Mouse (Mus musculus) neural tube, embryonic 12.5 days (tissue): Measurements from ENCODE around the gene Zfp385b. TPM values are rescaled to one million over a fixed set of nuclear protein-coding genes. Genes with fewer than 3 reads are reported as not detected.
A peak's percentile ranks its signal among the peaks of the same experiment; 100 is the strongest.
"Not testable (repeated sequence)": the region's sequence is repeated elsewhere in the genome, so short reads cannot be mapped to it uniquely, and the experiment has no call there.

ENCODE experiments used
- ATAC-seq: fragments of 200-750 bp; cut with Nextera tagmentation; 2 replicates; pipeline ENCODE4 v1.8.0; 2017; ENCODE audit warnings: low read depth, mild to moderate bottlenecking, moderate TSS enrichment, moderate library complexity; ENCODE audit not compliant: low FRiP score
- H3K27ac ChIP-seq: fragments of 300-500 bp; sonication (generic); 2 replicates; pipeline ENCODE4 v1.5.1; 2016
- H3K27me3 ChIP-seq: fragments of 300-500 bp; sonication (generic); replicated peaks from 2 replicates; pipeline ENCODE4 v1.6.1; 2016; ENCODE audit warnings: mild to moderate bottlenecking
- H3K36me3 ChIP-seq: fragments of 300-500 bp; sonication (generic); 2 replicates; pipeline ENCODE4 v1.6.1; 2016; ENCODE audit warnings: mild to moderate bottlenecking
- H3K4me1 ChIP-seq: fragments of 300-500 bp; sonication (generic); 2 replicates; pipeline ENCODE4 v1.6.1; 2016
- H3K4me2 ChIP-seq: fragments of 300-500 bp; sonication (generic); replicated peaks from 2 replicates; pipeline ENCODE4 v1.6.1; 2016; ENCODE audit warnings: mild to moderate bottlenecking
- H3K4me3 ChIP-seq: fragments of 300-500 bp; sonication (generic); 2 replicates; pipeline ENCODE4 v1.5.1; 2016
- H3K9ac ChIP-seq: fragments of 300-500 bp; sonication (generic); 2 replicates; pipeline ENCODE4 v1.6.1; 2016; ENCODE audit warnings: mild to moderate bottlenecking
- H3K9me3 ChIP-seq: fragments of 300-500 bp; sonication (generic); 2 replicates; pipeline ENCODE4 v1.6.1; 2016; ENCODE audit warnings: mild to moderate bottlenecking
- WGBS: fragments of 180-500 bp; shearing (Covaris S2); methylation state at CpG from one replicate; pipeline ENCODE4 v1.1.7; 2016; 5-methylcytosine and 5-hydroxymethylcytosine counted together
- polyA plus RNA-seq: library from polyadenylated mRNA; unstranded; fragments of >200 nt; fragmentation: Nextera tagmentation; extraction: Ambion mirVana; gene quantifications from 2 replicates; pipeline ENCODE4 v1.2.1, GENCODE M21; 2016

The Zfp385b gene
- polyA plus RNA-seq, 1 experiment from 2014 or later: 3.6 TPM

GRCm38 (mm10) chr2:77458431-77458830 is 361.0 kb downstream of the Zfp385b start:
- no peak overlapping the region for H3K9ac ChIP-seq
- no peaks in the 10 kb centered on the region for H3K27me3 ChIP-seq
- H3K9me3 ChIP-seq: no peaks in the 10 kb centered on the region
- H3K4me2 ChIP-seq: no peak overlapping the region
- no peak for ATAC-seq
- H3K36me3 ChIP-seq: no peaks in the 10 kb centered on the region
- H3K4me1 ChIP-seq: no peaks in the 10 kb centered on the region
- H3K27ac ChIP-seq: no peak overlapping the region
- WGBS: 83% methylated on average over 6 of the region's 6 CpGs
- H3K4me3 ChIP-seq: no peak overlapping the region

- H3K4me3 ChIP-seq: no peak overlapping the region
- no peaks in the 10 kb centered on the region for H3K9me3 ChIP-seq
- H3K36me3 ChIP-seq: no peaks in the 10 kb centered on the region
- no peak overlapping the region for H3K9ac ChIP-seq
- H3K27me3 ChIP-seq: no peaks in the 10 kb centered on the region
- no peak overlapping the region for H3K27ac ChIP-seq
- no peak overlapping the region for H3K4me2 ChIP-seq
- WGBS: 77% methylated on average over 1 of the region's 1 CpGs
- no peaks in the 10 kb centered on the region for H3K4me1 ChIP-seq
- ATAC-seq: no peak
Measured at GRCm38 (mm10) chr2:77457120-77457519, 362.3 kb downstream of the Zfp385b start.

GRCm38 (mm10) chr2:77456602-77457001 is 362.8 kb downstream of the Zfp385b start:
- ATAC-seq: peak; percentile 66; the same call in 1 of the 2 replicates
- Histone ChIP-seq H3K9me3 (no peaks in the 10 kb centered on the region), H3K36me3 (no peaks in the 10 kb centered on the region), H3K4me1 (no peaks in the 10 kb centered on the region), H3K27ac (no peak overlapping the region), H3K4me2 (no peak overlapping the region), H3K4me3 (no peak overlapping the region), H3K9ac (no peak overlapping the region), H3K27me3 (no peaks in the 10 kb centered on the region)
- 51% methylated on average over 4 of the region's 4 CpGs for WGBS

GRCm38 (mm10) chr2:77454341-77454937 is 365.0 kb downstream of the Zfp385b start:
- Histone ChIP-seq H3K9ac (no peak overlapping the region), H3K4me2 (no peak overlapping the region), H3K4me1 (no peaks in the 10 kb centered on the region; the same call in 1 of the 2 replicates), H3K4me3 (no peak overlapping the region), H3K9me3 (no peaks in the 10 kb centered on the region), H3K27ac (no peak overlapping the region), H3K36me3 (no peaks in the 10 kb centered on the region), H3K27me3 (no peaks in the 10 kb centered on the region)
- WGBS: 84% methylated on average over 7 of the region's 7 CpGs
- no peak for ATAC-seq

GRCm38 (mm10) chr2:77453786-77454185 is 365.7 kb downstream of the Zfp385b start:
- Histone ChIP-seq H3K4me2 (no peak overlapping the region), H3K27me3 (no peaks in the 10 kb centered on the region), H3K4me3 (no peak overlapping the region), H3K36me3 (no peaks in the 10 kb centered on the region), H3K27ac (no peak overlapping the region), H3K9me3 (no peaks in the 10 kb centered on the region), H3K4me1 (no peaks in the 10 kb centered on the region; the same call in none of the 2 replicates), H3K9ac (no peak overlapping the region)
- WGBS: 82% methylated on average over 3 of the region's 3 CpGs
- ATAC-seq: no peak

GRCm38 (mm10) chr2:77450017-77450416 is 369.4 kb downstream of the Zfp385b start:
- not testable (repeated sequence) for H3K27ac ChIP-seq

GRCm38 (mm10) chr2:77448951-77449480 is 370.4 kb downstream of the Zfp385b start:
- peaks cover 9% of the 10 kb centered on the region for H3K4me1 ChIP-seq
- ATAC-seq: no peak
- H3K9ac ChIP-seq: no peak overlapping the region
- no peak overlapping the region for H3K4me3 ChIP-seq
- no peaks in the 10 kb centered on the region for H3K36me3 ChIP-seq
- H3K9me3 ChIP-seq: no peaks in the 10 kb centered on the region
- WGBS: 23% methylated on average over 8 of the region's 8 CpGs
- H3K27me3 ChIP-seq: 0 out of 2 replicates have a peak, but pooled peaks cover 2% of the 10 kb centered on the region
- 0 out of 2 replicates have a peak overlapping the region, but pooled peaks have one; percentile 14 for H3K4me2 ChIP-seq
- H3K27ac ChIP-seq: no peak overlapping the region

More at GRCm38 (mm10) chr2:77450017-77450416, 369.4 kb downstream of the Zfp385b start:
- not testable (repeated sequence) for H3K9me3 ChIP-seq, ATAC-seq, H3K9ac ChIP-seq, H3K27me3 ChIP-seq, H3K4me3 ChIP-seq, H3K4me1 ChIP-seq, H3K4me2 ChIP-seq, H3K36me3 ChIP-seq
- 46% methylated on average over 5 of the region's 5 CpGs for WGBS

- ATAC-seq: no peak
- H3K4me3 ChIP-seq: no peak overlapping the region
- no peak overlapping the region for H3K27ac ChIP-seq
- 0 out of 2 replicates have a peak, but pooled peaks cover 2% of the 10 kb centered on the region for H3K27me3 ChIP-seq
- H3K9me3 ChIP-seq: no peaks in the 10 kb centered on the region
- WGBS: 80% methylated on average over 8 of the region's 8 CpGs
- H3K9ac ChIP-seq: no peak overlapping the region
- no peaks in the 10 kb centered on the region for H3K36me3 ChIP-seq
- H3K4me1 ChIP-seq: peaks cover 9% of the 10 kb centered on the region
- no peak overlapping the region for H3K4me2 ChIP-seq
Measured at GRCm38 (mm10) chr2:77444282-77444681, 375.2 kb downstream of the Zfp385b start.

GRCm38 (mm10) chr2:77440591-77440990 is 378.8 kb downstream of the Zfp385b start:
- Histone ChIP-seq H3K36me3 (no peaks in the 10 kb centered on the region), H3K9me3 (no peaks in the 10 kb centered on the region), H3K9ac (no peak overlapping the region), H3K27me3 (no peaks in the 10 kb centered on the region), H3K4me2 (no peak overlapping the region), H3K4me1 (no peaks in the 10 kb centered on the region; the same call in 1 of the 2 replicates), H3K27ac (no peak overlapping the region), H3K4me3 (no peak overlapping the region)
- ATAC-seq: no peak
- WGBS: 85% methylated on average over 2 of the region's 2 CpGs

- no peak overlapping the region for H3K9ac ChIP-seq
- H3K9me3 ChIP-seq: no peaks in the 10 kb centered on the region
- no peak overlapping the region for H3K4me3 ChIP-seq
- 62% methylated on average over 9 of the region's 9 CpGs for WGBS
- ATAC-seq: no peak
- no peak overlapping the region for H3K27ac ChIP-seq
- H3K36me3 ChIP-seq: no peaks in the 10 kb centered on the region
- no peak overlapping the region for H3K4me2 ChIP-seq
- H3K4me1 ChIP-seq: no peaks in the 10 kb centered on the region
- no peaks in the 10 kb centered on the region for H3K27me3 ChIP-seq
Measured at GRCm38 (mm10) chr2:77436241-77436759, 383.1 kb downstream of the Zfp385b start.

GRCm38 (mm10) chr2:77419476-77419875 is 400.0 kb downstream of the Zfp385b start:
- Histone ChIP-seq H3K27ac (no peak overlapping the region), H3K9me3 (no peaks in the 10 kb centered on the region), H3K36me3 (no peaks in the 10 kb centered on the region), H3K9ac (no peak overlapping the region), H3K27me3 (no peaks in the 10 kb centered on the region), H3K4me2 (no peak overlapping the region), H3K4me1 (peaks cover 8% of the 10 kb centered on the region; the same call in 1 of the 2 replicates), H3K4me3 (no peak overlapping the region)
- no peak for ATAC-seq
- 66% methylated on average over 10 of the region's 10 CpGs for WGBS

- Histone ChIP-seq H3K9ac (no peak overlapping the region), H3K4me3 (no peak overlapping the region), H3K36me3 (no peaks in the 10 kb centered on the region), H3K9me3 (no peaks in the 10 kb centered on the region), H3K4me2 (no peak overlapping the region), H3K4me1 (peaks cover 8% of the 10 kb centered on the region; the same call in 1 of the 2 replicates), H3K27me3 (no peaks in the 10 kb centered on the region), H3K27ac (no peak overlapping the region)
- WGBS: 29% methylated on average over 5 of the region's 5 CpGs
- ATAC-seq: no peak
Measured at GRCm38 (mm10) chr2:77418078-77418477, 401.4 kb downstream of the Zfp385b start.
